Mouse (Mus musculus): Measurements from ENCODE around the gene Zfp697. TPM values are rescaled to one million over a fixed set of nuclear protein-coding genes. Genes with fewer than 3 reads are reported as not detected.
"Not testable (repeated sequence)": the region's sequence is repeated elsewhere in the genome, so short reads cannot be mapped to it uniquely, and the experiment has no call there.

The Zfp697 gene
- polyA plus RNA-seq, 1 experiment from 2014 or later: 28.9 TPM

DNA sequence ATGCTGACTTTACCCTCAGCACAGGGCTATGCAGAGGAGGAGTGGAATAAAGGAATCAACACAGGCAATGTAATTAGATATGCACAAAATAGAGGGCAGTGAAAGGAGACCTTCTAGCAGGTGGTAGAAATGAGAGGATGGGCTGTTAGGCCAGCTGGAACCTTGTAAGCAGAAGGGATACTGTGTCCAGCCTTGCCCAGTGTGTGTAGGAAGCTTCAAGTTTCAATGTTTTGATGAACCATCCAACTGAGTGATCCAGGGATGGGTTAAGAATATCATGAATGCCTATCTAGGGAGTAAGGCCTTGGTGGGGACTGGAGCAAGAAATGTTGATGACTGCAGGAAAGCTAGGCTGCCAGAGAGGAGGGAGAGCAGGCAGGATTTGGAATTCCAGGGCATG lies 112.8 kb downstream of the Zfp697 start:
- H3K4me2 ChIP-seq (ENCODE audit: low read depth, low read length); H3K9ac ChIP-seq (replicated peaks; ENCODE audit: low read depth, low read length); ATAC-seq (ENCODE audit: low read depth); H3K4me1 ChIP-seq (ENCODE audit: control insufficient read depth, insufficient read depth, low read length); H3K36me3 ChIP-seq (ENCODE audit: control insufficient read depth, insufficient read depth, low read length); H3K27ac ChIP-seq (ENCODE audit: low read depth, low read length); H3K27me3 ChIP-seq (ENCODE audit: control insufficient read depth, insufficient read depth, low read length); H3K9me3 ChIP-seq (ENCODE audit: control insufficient read depth, low read length); H3K4me3 ChIP-seq (ENCODE audit: low read depth, low read length): not testable (repeated sequence)

DNA sequence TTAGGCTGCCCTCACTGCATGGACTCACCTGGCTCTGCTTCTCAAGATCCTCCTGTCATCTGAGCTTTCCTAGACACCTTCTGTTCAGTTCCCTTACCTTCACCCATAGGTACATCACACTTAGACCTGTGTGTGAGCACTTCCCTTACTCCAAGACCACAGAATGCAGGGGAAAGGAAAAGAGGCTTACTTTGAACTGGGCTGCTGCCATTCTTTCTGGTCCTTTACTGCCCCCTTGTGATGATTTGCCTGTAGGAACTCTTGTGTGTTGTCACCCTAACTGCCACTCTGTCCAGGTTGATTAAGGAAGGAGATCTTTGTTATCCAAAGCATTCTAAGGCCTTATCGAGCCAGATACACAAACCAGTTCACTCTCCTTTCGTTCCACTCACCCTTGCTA lies 114.5 kb downstream of the Zfp697 start:
- not testable (repeated sequence) for H3K4me2 ChIP-seq (ENCODE audit: low read depth, low read length); H3K9me3 ChIP-seq (ENCODE audit: control insufficient read depth, low read length); H3K36me3 ChIP-seq (ENCODE audit: control insufficient read depth, insufficient read depth, low read length); H3K4me3 ChIP-seq (ENCODE audit: low read depth, low read length); H3K4me1 ChIP-seq (ENCODE audit: control insufficient read depth, insufficient read depth, low read length); H3K27me3 ChIP-seq (ENCODE audit: control insufficient read depth, insufficient read depth, low read length); H3K9ac ChIP-seq (replicated peaks; ENCODE audit: low read depth, low read length); H3K27ac ChIP-seq (ENCODE audit: low read depth, low read length)
- ATAC-seq (ENCODE audit: low read depth): 0 out of 2 replicates have a peak, but pooled peaks have one; percentile 46
- WGBS: no CpG with 5 or more reads among the region's 2 CpGs

DNA sequence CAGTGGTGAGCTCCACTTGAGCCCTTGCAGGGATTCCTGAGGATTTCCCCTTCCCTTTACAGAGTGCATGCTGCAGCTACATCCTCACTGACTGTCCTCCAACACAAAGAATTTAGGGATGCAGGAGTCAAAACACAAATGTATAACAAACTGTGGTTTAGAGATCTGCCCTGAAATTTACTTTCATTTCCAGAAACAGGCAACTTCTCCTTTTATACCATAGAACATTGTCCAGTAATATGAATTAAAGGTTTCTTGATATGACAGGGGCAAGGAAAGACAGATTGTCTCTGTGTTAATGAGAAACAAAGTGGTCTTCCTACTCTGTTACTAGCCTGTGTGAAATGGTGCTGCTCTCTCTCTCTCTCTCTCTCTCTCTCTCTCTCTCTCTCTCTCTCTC lies 115.1 kb downstream of the Zfp697 start:
- not testable (repeated sequence) for H3K4me2 ChIP-seq (ENCODE audit: low read depth, low read length); H3K4me1 ChIP-seq (ENCODE audit: control insufficient read depth, insufficient read depth, low read length); H3K27me3 ChIP-seq (ENCODE audit: control insufficient read depth, insufficient read depth, low read length); H3K36me3 ChIP-seq (ENCODE audit: control insufficient read depth, insufficient read depth, low read length); H3K9ac ChIP-seq (replicated peaks; ENCODE audit: low read depth, low read length); H3K27ac ChIP-seq (ENCODE audit: low read depth, low read length); H3K9me3 ChIP-seq (ENCODE audit: control insufficient read depth, low read length); H3K4me3 ChIP-seq (ENCODE audit: low read depth, low read length); ATAC-seq (ENCODE audit: low read depth)

DNA sequence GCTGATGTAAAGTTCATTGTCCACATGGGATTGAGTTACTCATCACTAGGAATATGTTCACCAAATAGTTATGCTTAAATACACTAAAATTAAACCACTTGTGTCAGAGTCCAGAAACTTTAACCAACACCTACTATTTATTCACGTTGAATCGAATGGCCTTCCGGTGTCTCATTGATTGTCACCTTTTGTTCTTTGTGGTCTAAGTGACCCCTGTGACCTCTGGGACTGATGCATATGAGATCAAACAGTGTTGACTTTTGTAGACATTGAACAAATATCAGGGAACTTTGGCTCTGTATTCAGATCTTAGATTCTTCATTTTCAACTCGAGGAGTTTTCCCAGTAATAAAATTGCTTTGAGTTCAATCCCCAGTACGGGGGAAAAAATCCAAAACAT lies 125.0 kb downstream of the Zfp697 start:
- not testable (repeated sequence) for H3K36me3 ChIP-seq (ENCODE audit: control insufficient read depth, insufficient read depth, low read length); H3K27ac ChIP-seq (ENCODE audit: low read depth, low read length); H3K27me3 ChIP-seq (ENCODE audit: control insufficient read depth, insufficient read depth, low read length); H3K9ac ChIP-seq (replicated peaks; ENCODE audit: low read depth, low read length); H3K4me3 ChIP-seq (ENCODE audit: low read depth, low read length); H3K4me1 ChIP-seq (ENCODE audit: control insufficient read depth, insufficient read depth, low read length); H3K9me3 ChIP-seq (ENCODE audit: control insufficient read depth, low read length); ATAC-seq (ENCODE audit: low read depth); H3K4me2 ChIP-seq (ENCODE audit: low read depth, low read length)
- WGBS: no CpG with 5 or more reads among the region's 5 CpGs

DNA sequence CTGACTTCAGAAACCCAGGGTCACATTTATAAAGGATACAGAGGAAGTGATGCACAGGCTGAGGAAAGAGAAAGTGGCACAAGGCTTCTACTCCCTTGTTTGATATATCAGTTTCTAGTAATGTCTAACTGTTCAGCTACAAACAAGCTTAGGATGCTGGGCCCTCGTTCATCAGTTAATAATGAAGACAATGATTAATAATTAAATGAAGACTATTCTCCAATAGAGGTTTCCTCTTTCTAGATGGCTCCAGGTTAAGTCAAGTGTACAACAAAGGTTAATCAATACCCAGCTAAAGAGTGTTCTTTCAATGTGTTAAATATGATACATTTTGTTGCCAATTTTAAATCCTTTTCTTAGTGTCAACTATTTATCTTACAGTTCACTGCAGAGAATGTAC lies 128.2 kb downstream of the Zfp697 start, which contains the start of gene Hsd3b4:
TSS of gene Hsd3b4 (minus strand) at position 101 of the 400 bp plus-strand sequence.
- H3K9ac ChIP-seq (replicated peaks; ENCODE audit: low read depth, low read length); H3K4me1 ChIP-seq (ENCODE audit: control insufficient read depth, insufficient read depth, low read length); H3K4me2 ChIP-seq (ENCODE audit: low read depth, low read length); H3K27ac ChIP-seq (ENCODE audit: low read depth, low read length); H3K4me3 ChIP-seq (ENCODE audit: low read depth, low read length); H3K9me3 ChIP-seq (ENCODE audit: control insufficient read depth, low read length); H3K27me3 ChIP-seq (ENCODE audit: control insufficient read depth, insufficient read depth, low read length); ATAC-seq (ENCODE audit: low read depth); H3K36me3 ChIP-seq (ENCODE audit: control insufficient read depth, insufficient read depth, low read length): not testable (repeated sequence)
- no CpG with 5 or more reads among the region's 1 CpGs for WGBS

DNA sequence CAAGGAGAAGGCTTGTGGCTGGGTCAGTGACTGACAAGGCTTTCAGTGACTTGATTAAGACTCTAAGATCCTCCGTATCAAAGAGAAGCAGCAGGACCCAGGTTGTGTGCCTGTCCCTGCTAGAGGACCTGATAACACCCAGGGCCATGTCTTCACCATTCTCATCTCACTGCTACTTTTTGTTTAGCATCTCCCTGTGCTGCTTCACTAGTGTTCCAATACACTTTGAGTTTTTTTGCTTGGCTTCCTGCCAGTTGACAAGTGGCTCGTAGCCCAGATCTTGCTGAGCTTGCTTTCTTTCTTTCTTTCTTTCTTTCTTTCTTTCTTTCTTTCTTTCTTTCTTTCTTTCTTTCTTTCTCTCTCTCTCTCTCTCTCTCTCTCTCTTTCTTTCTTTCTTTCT lies 140.5 kb downstream of the Zfp697 start:
- H3K4me1 ChIP-seq (ENCODE audit: control insufficient read depth, insufficient read depth, low read length); H3K9me3 ChIP-seq (ENCODE audit: control insufficient read depth, low read length); H3K27me3 ChIP-seq (ENCODE audit: control insufficient read depth, insufficient read depth, low read length); H3K4me3 ChIP-seq (ENCODE audit: low read depth, low read length); H3K4me2 ChIP-seq (ENCODE audit: low read depth, low read length); H3K27ac ChIP-seq (ENCODE audit: low read depth, low read length); H3K36me3 ChIP-seq (ENCODE audit: control insufficient read depth, insufficient read depth, low read length); H3K9ac ChIP-seq (replicated peaks; ENCODE audit: low read depth, low read length); ATAC-seq (ENCODE audit: low read depth): not testable (repeated sequence)
- 67% methylated on average over 1 of the region's 2 CpGs for whole genome bisulfite sequencing

DNA sequence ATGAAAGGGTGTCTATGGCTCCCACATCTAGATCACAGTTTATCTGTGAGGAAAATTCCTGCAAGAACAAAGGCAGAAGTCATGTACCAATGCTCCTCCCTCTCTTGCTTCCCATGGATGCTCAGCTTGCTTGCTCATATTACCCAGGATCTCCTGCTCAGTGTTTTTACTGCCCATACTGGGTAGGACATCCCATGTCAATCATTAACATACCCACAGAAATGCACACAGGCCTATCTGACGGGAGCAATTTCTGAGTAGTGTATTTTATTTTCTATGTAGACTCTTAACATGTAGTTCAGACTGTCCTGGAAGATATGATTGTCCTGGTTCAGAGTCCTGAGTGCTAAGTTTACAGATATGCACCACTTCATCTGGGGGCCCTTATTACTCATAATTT lies 142.3 kb downstream of the Zfp697 start:
- H3K27ac ChIP-seq (ENCODE audit: low read depth, low read length); H3K36me3 ChIP-seq (ENCODE audit: control insufficient read depth, insufficient read depth, low read length); H3K4me2 ChIP-seq (ENCODE audit: low read depth, low read length); H3K9ac ChIP-seq (replicated peaks; ENCODE audit: low read depth, low read length); H3K4me3 ChIP-seq (ENCODE audit: low read depth, low read length); H3K9me3 ChIP-seq (ENCODE audit: control insufficient read depth, low read length); H3K4me1 ChIP-seq (ENCODE audit: control insufficient read depth, insufficient read depth, low read length); H3K27me3 ChIP-seq (ENCODE audit: control insufficient read depth, insufficient read depth, low read length); ATAC-seq (ENCODE audit: low read depth): not testable (repeated sequence)
- WGBS: no CpG with 5 or more reads among the region's 1 CpGs

DNA sequence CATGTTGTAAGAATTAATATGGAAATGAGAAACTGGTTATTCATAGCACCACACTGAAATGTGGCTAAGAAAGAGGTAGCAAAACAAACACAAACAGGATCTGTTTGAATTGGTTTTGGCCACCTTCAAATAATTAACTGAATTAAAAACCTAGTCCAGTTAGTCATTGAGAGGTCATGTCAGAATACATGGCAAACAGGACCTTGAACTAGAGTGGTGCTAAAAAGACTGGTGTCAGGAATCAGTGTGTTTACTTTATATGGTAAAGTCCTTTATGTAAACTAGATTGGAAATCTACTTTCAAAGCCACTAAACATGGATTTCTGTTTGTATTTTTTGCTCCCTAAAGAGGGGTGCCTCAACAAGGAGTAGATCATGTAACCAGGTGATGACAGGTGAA lies 142.7 kb downstream of the Zfp697 start:
- H3K9ac ChIP-seq (replicated peaks; ENCODE audit: low read depth, low read length); H3K4me3 ChIP-seq (ENCODE audit: low read depth, low read length); H3K27me3 ChIP-seq (ENCODE audit: control insufficient read depth, insufficient read depth, low read length); H3K36me3 ChIP-seq (ENCODE audit: control insufficient read depth, insufficient read depth, low read length); H3K4me2 ChIP-seq (ENCODE audit: low read depth, low read length); H3K27ac ChIP-seq (ENCODE audit: low read depth, low read length); ATAC-seq (ENCODE audit: low read depth); H3K4me1 ChIP-seq (ENCODE audit: control insufficient read depth, insufficient read depth, low read length); H3K9me3 ChIP-seq (ENCODE audit: control insufficient read depth, low read length): not testable (repeated sequence)

DNA sequence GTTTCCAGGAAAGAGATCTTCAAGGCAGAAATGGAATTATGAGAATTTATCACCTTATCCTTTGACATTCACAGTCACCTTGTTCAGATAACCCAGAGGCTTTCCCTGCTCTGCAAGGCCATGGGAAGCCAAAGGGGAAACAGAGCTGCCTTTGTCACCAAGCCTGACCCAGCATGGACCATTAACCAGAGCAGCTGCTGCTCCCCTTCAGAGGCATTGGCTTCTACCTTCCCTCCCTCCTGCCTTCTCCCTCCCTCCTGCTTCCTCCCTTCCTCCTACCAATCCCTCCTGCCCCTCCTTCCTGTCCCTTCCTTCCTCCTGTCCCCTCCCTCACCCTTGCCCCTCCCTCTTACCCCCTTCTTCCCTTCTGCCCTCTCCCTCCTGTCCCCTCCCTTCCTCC lies 165.4 kb downstream of the Zfp697 start:
- ATAC-seq (ENCODE audit: low read depth); H3K27me3 ChIP-seq (ENCODE audit: control insufficient read depth, insufficient read depth, low read length); H3K9me3 ChIP-seq (ENCODE audit: control insufficient read depth, low read length); H3K27ac ChIP-seq (ENCODE audit: low read depth, low read length); H3K36me3 ChIP-seq (ENCODE audit: control insufficient read depth, insufficient read depth, low read length); H3K4me2 ChIP-seq (ENCODE audit: low read depth, low read length); H3K4me3 ChIP-seq (ENCODE audit: low read depth, low read length); H3K9ac ChIP-seq (replicated peaks; ENCODE audit: low read depth, low read length); H3K4me1 ChIP-seq (ENCODE audit: control insufficient read depth, insufficient read depth, low read length): not testable (repeated sequence)

DNA sequence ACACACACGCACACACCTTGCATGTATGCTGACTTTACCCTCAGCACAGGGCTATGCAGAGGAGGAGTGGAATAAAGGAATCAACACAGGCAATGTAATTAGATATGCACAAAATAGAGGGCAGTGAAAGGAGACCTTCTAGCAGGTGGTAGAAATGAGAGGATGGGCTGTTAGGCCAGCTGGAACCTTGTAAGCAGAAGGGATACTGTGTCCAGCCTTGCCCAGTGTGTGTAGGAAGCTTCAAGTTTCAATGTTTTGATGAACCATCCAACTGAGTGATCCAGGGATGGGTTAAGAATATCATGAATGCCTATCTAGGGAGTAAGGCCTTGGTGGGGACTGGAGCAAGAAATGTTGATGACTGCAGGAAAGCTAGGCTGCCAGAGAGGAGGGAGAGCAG lies 166.2 kb downstream of the Zfp697 start:
- not testable (repeated sequence) for H3K36me3 ChIP-seq (ENCODE audit: control insufficient read depth, insufficient read depth, low read length); H3K27ac ChIP-seq (ENCODE audit: low read depth, low read length); H3K27me3 ChIP-seq (ENCODE audit: control insufficient read depth, insufficient read depth, low read length); H3K9me3 ChIP-seq (ENCODE audit: control insufficient read depth, low read length); H3K4me2 ChIP-seq (ENCODE audit: low read depth, low read length); ATAC-seq (ENCODE audit: low read depth); H3K4me1 ChIP-seq (ENCODE audit: control insufficient read depth, insufficient read depth, low read length); H3K4me3 ChIP-seq (ENCODE audit: low read depth, low read length); H3K9ac ChIP-seq (replicated peaks; ENCODE audit: low read depth, low read length)
- 80% methylated on average over 1 of the region's 1 CpGs for WGBS

All from neural tube, embryonic 14.5 days (tissue).